Mouse (Mus musculus): ENCODE data around the gene Fjx1. TPM values are rescaled to one million over a fixed set of nuclear protein-coding genes. Genes with fewer than 3 reads are reported as not detected.

Gene Fjx1
- total RNA-seq (2015) (0.05 and 0.07 TPM in 2 replicates), total RNA-seq (2017) (not detected in 2 replicates)

DNA sequence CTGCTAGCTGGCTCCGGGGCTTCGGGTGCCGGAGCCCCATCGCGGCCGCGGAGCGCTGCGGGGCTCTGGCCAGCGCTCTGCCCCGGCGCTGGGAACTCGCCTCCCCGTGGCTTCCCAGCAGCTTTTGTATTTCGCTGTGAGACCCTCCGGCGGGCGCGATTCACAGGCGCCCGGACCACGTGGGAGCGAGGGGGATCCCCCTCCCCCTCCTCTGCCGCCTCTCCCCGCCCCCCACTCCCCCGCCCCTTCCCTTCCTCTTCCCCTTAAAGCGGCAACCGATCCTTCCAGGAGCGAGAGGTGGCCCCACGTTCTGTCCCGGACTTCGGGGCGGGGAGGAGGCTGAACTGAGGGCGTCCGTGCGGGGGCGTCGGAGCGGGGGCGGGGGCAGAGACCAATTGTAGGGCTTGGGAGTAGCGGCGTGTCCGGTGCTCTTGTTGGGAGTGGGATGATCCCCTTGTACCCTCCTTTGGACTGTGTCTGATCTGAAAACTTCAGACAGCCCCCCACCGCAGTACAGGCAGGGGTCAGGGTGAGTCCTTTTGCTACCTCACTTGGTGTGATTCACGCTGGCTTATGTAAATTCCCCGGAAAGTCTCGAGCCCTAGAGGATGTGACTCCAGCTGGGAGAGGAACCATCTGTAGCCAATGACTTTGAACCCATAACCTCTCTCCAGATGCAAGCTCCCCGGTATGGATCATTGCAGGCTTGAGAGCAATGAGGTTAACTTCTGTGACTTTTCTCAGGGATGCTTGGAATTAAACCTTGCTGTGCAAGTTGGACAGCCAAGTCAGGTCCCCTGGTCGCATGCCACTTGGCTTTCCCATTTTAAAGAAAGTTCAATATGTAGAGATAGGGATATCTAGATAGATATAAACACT lies at the start of gene Fjx1:
TSS of gene Fjx1 (minus strand) at position 829 of the 879 bp plus-strand sequence.
- no peak; the same call in 1 of the 2 replicates for ATAC-seq (replicated peaks; ENCODE audit: poor library complexity)

DNA sequence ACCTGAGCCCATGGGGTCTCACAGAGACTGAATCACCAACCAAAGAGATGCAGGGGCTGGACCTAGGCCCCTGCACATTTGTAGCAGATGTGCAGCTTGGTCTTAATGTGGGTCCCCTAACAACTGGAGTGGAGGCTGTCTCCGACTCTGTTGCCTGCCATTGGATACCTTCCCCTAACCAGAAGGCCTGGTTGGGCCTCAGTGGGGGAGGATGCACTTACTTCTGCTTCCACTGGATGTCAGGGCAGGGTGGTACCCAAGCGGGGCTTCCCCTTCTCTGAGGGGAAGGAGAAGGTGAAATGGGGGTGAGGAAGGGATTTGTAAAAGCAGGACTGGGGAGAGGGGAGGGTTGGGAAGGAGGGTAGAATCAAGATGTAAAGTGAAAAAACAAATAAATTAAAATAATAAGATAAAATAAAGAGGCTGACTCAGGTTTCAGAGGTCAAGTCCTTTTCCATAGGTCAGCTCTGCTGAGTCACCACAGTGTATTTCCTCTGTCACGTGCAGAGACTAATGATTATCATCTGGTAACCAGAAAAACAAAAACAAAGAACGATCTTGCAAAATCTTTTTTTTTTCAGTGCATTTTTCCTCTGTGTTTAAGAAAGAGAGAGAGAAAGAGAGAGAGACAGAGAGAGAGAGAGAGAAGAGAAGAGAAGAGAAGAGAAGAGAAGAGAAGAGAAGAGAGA lies 47.8 kb upstream of the Fjx1 start:
- ATAC-seq (replicated peaks; ENCODE audit: poor library complexity) = no peak

DNA sequence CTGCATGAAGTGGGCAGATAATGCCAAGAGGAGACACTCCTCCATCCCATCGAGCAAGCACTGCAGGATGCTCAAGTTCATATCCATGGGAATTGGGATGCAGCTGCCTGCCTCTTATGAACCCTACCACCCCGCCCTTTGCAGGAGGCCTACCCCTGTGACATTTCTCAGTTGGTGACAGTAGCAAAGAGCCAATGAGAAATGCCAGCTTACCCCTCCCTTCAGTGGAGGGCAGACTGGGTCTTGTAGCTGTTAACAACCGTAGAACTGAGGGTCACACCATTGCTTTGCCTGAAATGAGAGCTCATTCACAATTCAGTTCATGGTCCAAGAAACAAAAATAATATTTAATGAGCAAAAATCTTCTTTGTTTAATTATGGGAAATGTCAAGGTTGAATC lies 28.4 kb upstream of the Fjx1 start:
- no peak for ATAC-seq (replicated peaks; ENCODE audit: poor library complexity)

DNA sequence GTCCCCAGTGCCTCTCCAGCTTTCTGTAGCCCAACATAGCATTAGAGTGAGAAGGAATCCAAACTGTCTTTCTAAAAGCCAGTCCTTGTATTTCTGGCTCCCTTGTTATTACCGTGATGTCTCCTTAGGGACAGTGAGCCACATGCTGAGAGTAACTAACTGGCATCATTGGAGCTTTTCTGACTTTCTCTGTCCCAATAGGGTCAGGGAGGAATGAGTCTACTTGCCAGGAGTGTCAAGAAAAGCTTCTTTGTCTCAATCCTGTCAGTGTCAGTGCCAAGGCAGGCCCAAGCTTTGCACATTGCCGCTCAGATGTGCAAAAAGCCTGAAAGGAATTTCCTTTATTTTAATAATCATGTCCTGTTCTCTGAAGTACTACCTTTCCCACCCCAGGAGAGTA lies 23.8 kb upstream of the Fjx1 start:
- ATAC-seq (replicated peaks; ENCODE audit: poor library complexity) = no peak

DNA sequence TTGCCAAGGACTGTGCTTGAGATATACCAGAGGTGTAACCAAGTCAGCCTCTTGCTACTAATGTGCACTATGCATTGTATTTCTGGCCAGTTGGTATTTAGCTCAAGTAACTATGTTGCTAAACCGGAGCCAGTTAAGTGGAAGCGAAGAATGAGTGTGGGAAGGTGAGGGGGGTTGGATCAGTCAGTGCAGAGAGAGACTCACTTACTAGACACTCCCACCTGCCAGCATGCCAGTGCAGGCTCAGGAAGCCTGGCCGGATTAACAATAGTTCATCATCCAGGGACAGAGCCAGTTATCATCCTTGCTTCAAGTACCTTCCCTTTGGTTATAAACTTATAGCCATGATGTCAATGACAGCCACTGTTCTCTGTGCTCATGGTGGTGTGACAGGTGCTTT lies 16.3 kb upstream of the Fjx1 start:
- no peak for ATAC-seq (replicated peaks; ENCODE audit: poor library complexity)

DNA sequence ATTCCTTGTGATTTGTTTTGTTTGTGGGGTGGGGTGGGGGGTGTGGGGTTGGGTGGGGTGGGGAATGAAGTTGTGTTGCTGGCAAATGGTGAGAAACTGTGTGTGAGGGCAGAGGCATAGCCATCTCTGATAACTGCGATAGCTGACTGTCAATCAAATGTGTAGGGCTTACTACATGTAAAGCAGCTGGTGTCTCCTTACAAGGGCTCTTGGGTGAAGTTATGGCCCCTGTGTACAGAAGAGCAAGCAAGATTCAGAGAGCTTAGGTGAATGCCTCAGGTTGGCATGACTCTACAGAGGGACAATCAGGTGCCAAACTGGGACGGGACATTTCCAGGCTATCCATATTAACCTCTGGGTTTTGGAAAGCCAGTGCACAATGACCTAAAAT lies 12.0 kb upstream of the Fjx1 start:
- ATAC-seq (replicated peaks; ENCODE audit: poor library complexity) = no peak

DNA sequence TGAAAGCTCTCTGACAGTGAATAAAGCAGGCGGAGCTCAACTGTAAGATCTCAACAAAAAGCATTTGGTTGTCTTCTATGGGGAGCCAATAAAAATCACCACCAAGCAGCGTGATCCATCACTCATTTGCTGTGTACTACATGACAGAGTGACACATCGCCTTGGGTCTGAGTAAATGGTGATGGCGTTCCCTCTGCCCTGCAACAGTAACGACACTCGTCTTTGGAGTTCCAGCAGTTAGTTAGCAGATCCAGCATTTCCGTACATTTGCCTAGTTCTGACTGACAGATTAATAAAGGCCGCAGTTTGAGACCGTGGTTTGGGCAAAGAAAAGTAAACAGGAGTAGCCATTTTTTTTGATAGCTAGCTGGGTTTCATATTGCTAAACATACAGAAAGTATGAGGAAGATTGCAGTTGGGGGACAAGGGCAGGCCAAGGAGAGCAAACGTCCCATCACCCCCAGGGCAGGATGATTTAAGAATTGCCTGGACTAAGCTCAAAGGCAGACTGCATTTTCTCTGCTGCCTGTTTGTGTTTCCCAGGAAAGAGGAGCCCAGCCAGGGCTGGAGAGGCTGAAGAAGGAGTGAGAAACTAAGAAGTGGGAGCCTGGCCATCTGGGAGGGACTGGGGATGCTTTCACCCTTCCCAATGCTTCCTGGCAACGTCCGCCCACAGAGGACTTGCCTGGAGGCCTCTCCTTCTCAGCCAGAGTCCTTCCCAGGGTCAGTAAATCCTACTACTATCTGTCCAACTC lies 11.5 kb upstream of the Fjx1 start:
- ATAC-seq (replicated peaks; ENCODE audit: poor library complexity) = no peak

DNA sequence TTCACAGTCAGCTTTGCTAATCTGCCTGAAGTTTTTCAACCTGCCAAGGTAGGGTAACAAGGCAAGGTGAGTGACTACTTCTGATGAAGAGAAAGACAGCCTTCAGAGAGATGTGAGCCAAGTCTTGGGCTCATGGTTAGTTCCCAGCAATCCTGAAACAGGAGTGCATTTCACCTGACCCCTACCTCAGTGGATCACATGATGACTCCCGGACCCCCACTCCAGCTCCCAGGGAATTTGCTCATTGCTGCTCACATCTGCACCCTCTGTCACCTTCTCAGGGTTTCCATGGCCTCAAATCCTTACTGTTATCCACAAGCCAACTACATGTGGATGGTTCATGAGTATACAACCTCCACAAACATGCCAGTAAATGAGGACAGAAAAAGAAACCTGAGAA lies 9.2 kb upstream of the Fjx1 start:
- no peak for ATAC-seq (replicated peaks; ENCODE audit: poor library complexity)

DNA sequence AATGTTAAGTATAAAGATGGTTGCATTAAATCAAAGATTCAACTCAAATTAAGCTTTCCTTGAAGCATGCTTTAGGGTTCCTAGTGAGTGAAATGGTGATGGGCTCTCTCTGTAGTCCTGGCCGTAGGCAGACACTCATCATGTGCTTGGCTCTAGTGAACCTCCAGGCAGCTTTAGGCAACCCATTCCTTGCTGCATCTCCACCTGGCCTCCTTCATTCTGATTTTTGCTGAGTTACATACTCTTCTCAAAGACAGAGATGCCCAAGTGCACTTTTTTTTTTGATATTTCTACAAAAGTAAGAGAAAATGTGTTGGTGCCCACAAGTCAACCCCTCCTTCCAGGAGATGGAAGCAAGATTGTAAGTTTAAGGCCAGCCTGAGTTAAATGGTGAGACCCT lies 2.8 kb upstream of the Fjx1 start:
- no peak for ATAC-seq (replicated peaks; ENCODE audit: poor library complexity)

DNA sequence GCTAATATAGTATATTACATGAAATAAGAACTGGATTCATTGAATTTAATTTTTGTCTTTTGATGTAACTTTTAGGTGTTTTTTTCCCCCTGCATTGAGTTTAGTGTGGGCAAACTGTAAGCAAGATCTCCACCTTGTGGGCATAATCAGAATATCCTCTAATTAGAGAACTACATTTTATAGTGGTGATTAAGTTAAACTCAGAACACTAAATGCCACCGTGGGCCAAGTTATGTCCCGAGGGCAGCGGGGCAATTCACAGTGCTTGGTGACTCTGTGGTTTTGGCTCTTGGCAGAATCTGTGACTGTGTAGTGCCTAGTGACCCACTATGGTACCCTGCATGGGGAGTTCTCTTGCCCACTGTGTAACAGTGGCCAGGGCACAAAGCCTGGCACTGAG lies 1.1 kb upstream of the Fjx1 start:
- ATAC-seq (replicated peaks; ENCODE audit: poor library complexity) = peak; percentile 68

DNA sequence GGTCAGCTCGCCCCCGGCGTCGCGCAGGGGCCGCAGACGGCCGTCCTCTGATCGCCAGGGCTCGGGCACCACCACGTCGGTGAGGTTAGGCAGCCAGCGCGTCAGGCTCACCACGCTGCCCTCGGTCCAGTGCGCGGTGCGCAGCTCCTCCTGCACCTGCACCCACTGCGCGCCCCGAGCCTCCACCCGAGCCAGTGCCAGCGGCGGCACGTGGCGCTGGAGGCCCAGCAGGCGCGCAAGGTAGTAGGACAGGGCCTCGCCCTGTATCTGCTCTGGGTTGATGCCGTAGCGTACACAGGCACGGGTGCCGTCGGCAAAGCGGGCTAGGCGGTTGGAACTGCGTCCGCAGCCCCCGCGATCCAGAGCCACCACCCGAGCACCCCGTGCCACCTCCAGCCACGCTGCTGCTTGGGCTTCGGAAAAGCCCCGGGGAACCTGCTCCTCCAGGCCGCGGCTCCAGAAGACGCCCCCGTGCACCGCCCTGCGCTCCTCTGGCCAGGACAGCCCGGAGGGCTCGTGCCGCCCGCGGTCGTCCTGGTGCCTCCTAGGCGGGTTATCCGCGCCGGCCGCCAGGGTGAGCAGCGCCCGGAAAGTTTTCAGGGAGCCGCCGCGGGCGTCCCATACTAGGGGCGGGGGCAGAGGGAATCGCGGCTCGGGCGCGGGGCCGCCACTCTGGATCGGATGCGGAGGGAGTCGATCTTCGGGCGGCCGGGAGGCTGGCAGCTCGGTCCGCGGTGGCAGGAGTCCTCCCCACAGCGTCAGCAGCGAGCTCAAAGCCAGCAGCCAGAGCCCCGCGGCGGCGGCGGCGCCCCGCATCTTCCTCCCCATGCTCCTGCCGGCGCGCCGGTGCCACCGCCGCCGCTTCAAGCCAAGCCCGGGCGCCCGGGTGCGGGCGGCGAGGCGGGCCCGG lies 1.3 kb downstream of the Fjx1 start:
- ATAC-seq (replicated peaks; ENCODE audit: poor library complexity) = peak; percentile 15; the same call in 1 of the 2 replicates

DNA sequence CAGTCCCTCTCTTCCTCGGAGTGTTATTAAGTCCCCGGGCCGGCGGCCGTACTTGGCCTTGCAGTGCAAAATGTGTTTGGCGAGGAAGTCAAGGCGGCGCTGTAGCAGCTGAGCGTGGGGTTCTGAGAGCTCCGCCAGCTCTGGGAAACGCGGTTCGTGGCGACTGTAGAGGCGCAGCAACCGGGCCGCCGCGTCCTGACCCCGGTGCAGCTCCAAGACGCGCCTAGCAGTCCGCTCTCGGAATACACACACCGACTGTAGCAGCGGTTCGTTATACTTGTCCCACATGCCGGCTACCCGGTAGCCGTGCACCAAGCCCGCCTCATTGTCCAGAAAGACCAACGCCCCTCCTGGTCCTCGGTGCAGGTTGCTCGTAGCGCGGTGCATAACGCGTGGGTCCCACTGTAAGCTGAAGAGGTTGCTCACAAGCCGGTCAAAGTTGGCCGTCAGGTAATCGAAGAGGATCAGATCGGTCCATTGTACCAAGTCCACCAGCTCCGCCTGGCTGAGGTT lies 2.0 kb downstream of the Fjx1 start:
- peak; percentile 21 for ATAC-seq (replicated peaks; ENCODE audit: poor library complexity)

DNA sequence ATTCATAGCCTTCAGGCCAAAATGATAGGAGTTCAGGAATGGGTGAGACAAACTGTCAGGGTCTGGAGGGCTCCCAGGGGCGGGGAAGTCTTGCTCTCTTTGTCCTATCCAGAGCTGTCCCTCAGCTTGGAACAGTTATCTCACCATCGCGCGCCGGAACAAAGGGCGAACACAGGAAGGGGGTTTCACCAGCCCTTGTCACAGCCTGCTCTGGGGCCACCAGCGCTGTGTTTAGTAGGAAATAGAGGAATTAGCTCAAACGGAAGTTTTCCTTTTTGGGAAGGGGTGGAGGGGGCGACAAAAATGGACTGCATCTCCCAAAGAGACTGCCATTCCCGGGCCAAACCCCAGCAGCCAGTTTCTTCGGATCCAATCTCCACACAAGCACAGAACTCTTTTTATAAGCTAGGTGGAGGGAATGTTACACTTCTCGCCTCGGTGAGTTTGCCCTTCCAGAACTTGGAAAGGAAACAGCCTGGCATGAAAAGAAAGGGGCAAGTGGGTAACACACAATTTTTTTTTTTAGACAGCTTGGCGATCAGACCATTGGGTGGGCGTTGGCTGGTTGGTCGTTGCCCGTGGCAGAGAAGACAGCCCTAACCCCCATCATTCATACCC lies 2.6 kb downstream of the Fjx1 start:
- ATAC-seq (replicated peaks; ENCODE audit: poor library complexity) = no peak

DNA sequence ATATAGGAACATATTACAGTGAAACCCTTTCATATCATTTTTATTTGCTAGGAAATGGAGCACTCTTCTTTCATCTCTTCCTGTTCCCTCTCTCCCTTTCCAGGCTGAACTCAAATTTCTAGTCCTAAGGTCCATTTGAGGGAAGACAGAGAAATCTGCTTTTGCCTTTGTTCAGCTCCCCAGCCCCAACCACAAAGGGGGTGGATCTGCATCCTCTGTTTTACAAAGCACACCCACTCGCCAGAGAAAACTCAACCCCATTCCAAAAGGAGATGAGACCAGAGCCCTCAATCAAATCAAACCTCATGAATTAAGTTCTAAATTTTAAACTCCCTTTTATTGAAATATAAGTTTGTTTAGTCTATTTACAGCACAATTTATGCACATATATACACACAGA lies 3.2 kb downstream of the Fjx1 start:
- ATAC-seq (replicated peaks; ENCODE audit: poor library complexity) = no peak

DNA sequence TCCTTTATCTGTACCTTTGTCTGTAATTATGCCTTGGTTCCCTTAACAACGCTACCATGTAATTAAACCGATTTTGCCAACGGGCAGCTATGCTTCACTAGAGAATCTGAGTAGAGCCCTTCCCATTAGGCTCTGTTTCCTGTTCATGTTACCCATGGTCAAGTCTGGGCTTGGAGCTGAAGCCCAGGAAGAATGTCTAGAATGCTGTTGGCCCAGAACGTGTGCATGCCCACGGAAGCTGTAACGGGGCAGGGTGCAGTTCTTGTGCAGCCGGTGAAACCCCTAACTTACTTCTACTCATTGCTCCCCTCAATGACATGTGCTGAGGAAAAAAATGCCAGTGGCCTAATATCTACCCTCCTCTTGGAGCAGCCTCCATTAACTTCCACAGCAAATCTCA lies 4.5 kb downstream of the Fjx1 start:
- ATAC-seq (replicated peaks; ENCODE audit: poor library complexity) = no peak

DNA sequence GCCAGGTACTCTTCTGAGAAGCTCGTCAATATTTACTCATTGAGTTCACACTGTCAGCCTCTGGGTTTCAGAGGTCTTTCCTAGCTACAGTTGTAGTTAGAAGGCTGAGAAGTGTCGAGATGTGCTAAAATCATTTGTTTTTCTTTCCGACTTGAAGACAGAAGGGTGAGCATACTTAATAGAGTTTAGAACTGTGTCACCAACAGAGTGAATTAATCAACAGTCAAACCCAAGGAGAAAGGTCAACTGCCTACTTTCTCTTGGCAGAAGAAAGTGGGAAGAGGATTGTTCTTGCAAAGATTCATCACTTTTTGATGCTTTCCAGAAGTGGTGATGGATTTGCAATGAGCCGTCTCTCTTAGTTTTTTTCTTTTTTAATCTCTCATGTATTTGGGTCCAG lies 5.4 kb downstream of the Fjx1 start:
- no peak for ATAC-seq (replicated peaks; ENCODE audit: poor library complexity)

DNA sequence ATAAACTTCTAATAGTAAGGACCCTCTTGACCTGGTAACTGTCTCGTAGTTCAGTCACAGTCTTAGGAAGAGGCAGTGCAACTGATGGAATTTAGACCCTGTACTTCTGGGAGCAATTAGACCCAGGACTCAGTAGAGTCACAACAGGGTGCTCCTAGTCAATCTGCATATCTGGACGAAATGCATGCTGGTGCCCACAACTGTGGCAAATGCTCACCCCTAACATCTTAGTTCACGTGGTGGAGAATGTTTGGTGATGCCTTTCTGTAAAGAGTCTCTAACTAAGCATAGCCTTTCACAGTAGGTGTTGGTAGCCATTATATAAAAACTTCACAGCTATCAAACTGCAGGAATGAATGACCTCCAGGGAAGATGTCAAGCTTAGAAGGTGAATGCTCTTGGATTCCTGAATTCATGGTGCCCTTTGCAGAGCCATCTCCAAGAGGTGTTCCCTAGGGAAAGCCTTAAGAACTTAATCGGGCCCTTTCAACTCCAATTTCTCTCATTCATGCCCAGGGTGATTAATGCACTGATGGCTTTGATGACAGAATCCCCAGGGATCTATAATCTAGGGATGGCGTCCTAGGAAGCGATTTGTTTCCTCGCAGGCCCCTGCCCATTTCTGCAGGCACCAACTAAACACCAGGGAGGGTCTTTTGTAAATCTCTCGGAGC lies 14.8 kb downstream of the Fjx1 start:
- ATAC-seq (replicated peaks; ENCODE audit: poor library complexity) = no peak

DNA sequence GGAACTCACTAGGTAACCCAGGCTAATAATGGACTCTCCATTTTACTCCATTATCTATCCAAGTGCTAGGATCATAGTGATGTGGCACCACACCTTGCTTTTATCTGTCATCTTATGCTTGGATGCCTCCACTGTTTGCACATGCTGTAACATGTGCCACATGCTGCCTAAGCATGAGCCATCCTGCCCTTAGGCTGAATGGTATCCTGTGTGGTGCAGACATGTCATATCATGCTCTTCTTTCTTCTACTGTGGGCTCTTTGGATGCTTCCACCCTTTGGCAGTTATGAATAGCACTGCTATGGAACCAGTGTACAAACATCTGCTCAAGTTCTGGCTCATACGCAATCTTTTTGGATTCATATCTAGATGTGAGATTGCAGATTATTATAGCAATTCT lies 18.4 kb downstream of the Fjx1 start:
- ATAC-seq (replicated peaks; ENCODE audit: poor library complexity) = no peak

DNA sequence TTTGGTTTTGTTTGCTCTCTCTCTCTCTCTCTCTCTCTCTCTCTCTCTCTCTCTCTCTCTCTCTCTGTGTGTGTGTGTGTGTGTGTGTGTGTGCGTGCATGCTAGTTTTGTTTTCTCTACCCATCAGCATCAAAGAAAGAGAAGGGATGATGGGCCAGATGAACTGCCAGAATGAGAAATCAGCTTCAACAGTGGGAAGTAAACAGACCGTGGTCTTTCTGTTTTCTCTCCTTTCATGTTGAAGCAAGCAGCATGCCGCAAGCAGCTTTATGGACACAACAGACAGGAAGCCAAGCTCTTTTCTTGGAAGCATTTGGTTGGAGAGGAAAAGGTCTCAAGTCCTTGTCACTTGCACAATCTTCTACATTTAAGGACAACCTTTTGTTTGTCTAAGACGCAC lies 21.2 kb downstream of the Fjx1 start:
- ATAC-seq (replicated peaks; ENCODE audit: poor library complexity) = no peak

Data from megakaryocyte progenitor cell, adult 5-6 weeks (primary cell).